Mouse (Mus musculus): ENCODE data around the gene Midn. TPM values are rescaled to one million over a fixed set of nuclear protein-coding genes. Genes with fewer than 3 reads are reported as not detected.

The Midn gene
- polyA plus RNA-seq, 1 experiment = 67.4 TPM

- Histone ChIP-seq H3K4me3 (ENCODE audit: low read depth, low read length) (no peak overlapping the region), H3K9ac (ENCODE audit: low read depth, poor library complexity, severe bottlenecking) (no peak overlapping the region), H3K27me3 (ENCODE audit: control insufficient read depth, insufficient read depth, low read length, poor library complexity, severe bottlenecking) (no peaks in the 10 kb centered on the region), H3K4me1 (ENCODE audit: control insufficient read depth, insufficient read depth, low read length) (peaks cover 2% of the 10 kb centered on the region), H3K36me3 (ENCODE audit: control insufficient read depth, insufficient read depth, low read length, poor library complexity, severe bottlenecking) (no peaks in the 10 kb centered on the region), H3K27ac (ENCODE audit: insufficient read depth, low read length) (no peak overlapping the region), H3K9me3 (replicated peaks; ENCODE audit: control insufficient read depth, insufficient read depth, low read length, poor library complexity, severe bottlenecking) (no peaks in the 10 kb centered on the region)
- TF ChIP-seq CTCF (IDR thresholded peaks at IDR 0.05; ENCODE audit: low read depth, low read length) = peak; percentile 88
- TF ChIP-seq POLR2A (IDR thresholded peaks at IDR 0.05; ENCODE audit: insufficient read depth, low read length) = no peak
- TF ChIP-seq EP300 (IDR thresholded peaks at IDR 0.05; ENCODE audit: insufficient read depth, low read depth, low read length) = no peak
Measured at GRCm38 (mm10) chr10:80199440-80200008, 51.5 kb downstream of the Midn start.

- Histone ChIP-seq H3K4me1 (ENCODE audit: control insufficient read depth, insufficient read depth, low read length) (peaks cover 2% of the 10 kb centered on the region), H3K27me3 (ENCODE audit: control insufficient read depth, insufficient read depth, low read length, poor library complexity, severe bottlenecking) (no peaks in the 10 kb centered on the region), H3K9me3 (replicated peaks; ENCODE audit: control insufficient read depth, insufficient read depth, low read length, poor library complexity, severe bottlenecking) (no peaks in the 10 kb centered on the region), H3K4me3 (ENCODE audit: low read depth, low read length) (peak overlapping the region; percentile 23; the same call in 1 of the 2 replicates), H3K36me3 (ENCODE audit: control insufficient read depth, insufficient read depth, low read length, poor library complexity, severe bottlenecking) (no peaks in the 10 kb centered on the region), H3K27ac (ENCODE audit: insufficient read depth, low read length) (no peak overlapping the region), H3K9ac (ENCODE audit: low read depth, poor library complexity, severe bottlenecking) (no peak overlapping the region)
- TF ChIP-seq EP300 (IDR thresholded peaks at IDR 0.05; ENCODE audit: insufficient read depth, low read depth, low read length) (no peak), POLR2A (IDR thresholded peaks at IDR 0.05; ENCODE audit: insufficient read depth, low read length) (no peak), CTCF (IDR thresholded peaks at IDR 0.05; ENCODE audit: low read depth, low read length) (no peak)
Measured at GRCm38 (mm10) chr10:80200485-80200884, 52.4 kb downstream of the Midn start.

GRCm38 (mm10) chr10:80204055-80204454 lies 56.0 kb downstream of the Midn start:
- H3K27ac ChIP-seq (ENCODE audit: insufficient read depth, low read length) = no peak overlapping the region
- no peak overlapping the region for H3K9ac ChIP-seq (ENCODE audit: low read depth, poor library complexity, severe bottlenecking)
- H3K4me1 ChIP-seq (ENCODE audit: control insufficient read depth, insufficient read depth, low read length) = peaks cover 2% of the 10 kb centered on the region
- no peaks in the 10 kb centered on the region for H3K36me3 ChIP-seq (ENCODE audit: control insufficient read depth, insufficient read depth, low read length, poor library complexity, severe bottlenecking)
- H3K27me3 ChIP-seq (ENCODE audit: control insufficient read depth, insufficient read depth, low read length, poor library complexity, severe bottlenecking) = no peaks in the 10 kb centered on the region
- TF ChIP-seq CTCF (IDR thresholded peaks at IDR 0.05; ENCODE audit: low read depth, low read length) (no peak), EP300 (IDR thresholded peaks at IDR 0.05; ENCODE audit: insufficient read depth, low read depth, low read length) (no peak), POLR2A (IDR thresholded peaks at IDR 0.05; ENCODE audit: insufficient read depth, low read length) (no peak)
- no peaks in the 10 kb centered on the region for H3K9me3 ChIP-seq (replicated peaks; ENCODE audit: control insufficient read depth, insufficient read depth, low read length, poor library complexity, severe bottlenecking)
- H3K4me3 ChIP-seq (ENCODE audit: low read depth, low read length) = no peak overlapping the region

GRCm38 (mm10) chr10:80207201-80207600 lies 59.1 kb downstream of the Midn start:
- no peaks in the 10 kb centered on the region for H3K36me3 ChIP-seq (ENCODE audit: control insufficient read depth, insufficient read depth, low read length, poor library complexity, severe bottlenecking)
- TF ChIP-seq CTCF (IDR thresholded peaks at IDR 0.05; ENCODE audit: low read depth, low read length) (no peak), POLR2A (IDR thresholded peaks at IDR 0.05; ENCODE audit: insufficient read depth, low read length) (no peak), EP300 (IDR thresholded peaks at IDR 0.05; ENCODE audit: insufficient read depth, low read depth, low read length) (no peak)
- peaks cover 2% of the 10 kb centered on the region for H3K4me1 ChIP-seq (ENCODE audit: control insufficient read depth, insufficient read depth, low read length)
- H3K4me3 ChIP-seq (ENCODE audit: low read depth, low read length) = no peak overlapping the region
- no peaks in the 10 kb centered on the region for H3K9me3 ChIP-seq (replicated peaks; ENCODE audit: control insufficient read depth, insufficient read depth, low read length, poor library complexity, severe bottlenecking)
- no peaks in the 10 kb centered on the region for H3K27me3 ChIP-seq (ENCODE audit: control insufficient read depth, insufficient read depth, low read length, poor library complexity, severe bottlenecking)
- no peak overlapping the region for H3K9ac ChIP-seq (ENCODE audit: low read depth, poor library complexity, severe bottlenecking)
- no peak overlapping the region for H3K27ac ChIP-seq (ENCODE audit: insufficient read depth, low read length)

- TF ChIP-seq POLR2A (IDR thresholded peaks at IDR 0.05; ENCODE audit: insufficient read depth, low read length) = no peak
- TF ChIP-seq CTCF (IDR thresholded peaks at IDR 0.05; ENCODE audit: low read depth, low read length) = no peak
- no peak for TF ChIP-seq EP300 (IDR thresholded peaks at IDR 0.05; ENCODE audit: insufficient read depth, low read depth, low read length)
- H3K27me3 ChIP-seq (ENCODE audit: control insufficient read depth, insufficient read depth, low read length, poor library complexity, severe bottlenecking) = no peaks in the 10 kb centered on the region
- no peak overlapping the region for H3K27ac ChIP-seq (ENCODE audit: insufficient read depth, low read length)
- H3K36me3 ChIP-seq (ENCODE audit: control insufficient read depth, insufficient read depth, low read length, poor library complexity, severe bottlenecking) = no peaks in the 10 kb centered on the region
- no peak overlapping the region for H3K9ac ChIP-seq (ENCODE audit: low read depth, poor library complexity, severe bottlenecking)
- H3K4me3 ChIP-seq (ENCODE audit: low read depth, low read length) = no peak overlapping the region
- H3K9me3 ChIP-seq (replicated peaks; ENCODE audit: control insufficient read depth, insufficient read depth, low read length, poor library complexity, severe bottlenecking) = no peaks in the 10 kb centered on the region
- peaks cover 2% of the 10 kb centered on the region for H3K4me1 ChIP-seq (ENCODE audit: control insufficient read depth, insufficient read depth, low read length)
Measured at GRCm38 (mm10) chr10:80207676-80208075, 59.6 kb downstream of the Midn start.

Other genes starting within 250 kb of the Midn start
- gene Med16, start 239.3 kb upstream of the Midn start, polyA plus RNA-seq (2011; ENCODE audit: insufficient read depth, insufficient read length, low read depth, missing spikeins) = 17.4 and 17.5 TPM in 2 replicates
- gene Gm26602, start 237.4 kb upstream of the Midn start, polyA plus RNA-seq (2011; ENCODE audit: insufficient read depth, insufficient read length, low read depth, missing spikeins) = not detected in 2 replicates
- 0.25 and 1.2 TPM in 2 replicates for gene Kiss1r, start 231.3 kb upstream of the Midn start, polyA plus RNA-seq (2011; ENCODE audit: insufficient read depth, insufficient read length, low read depth, missing spikeins)
- gene R3hdm4, start 227.1 kb upstream of the Midn start, polyA plus RNA-seq (2011; ENCODE audit: insufficient read depth, insufficient read length, low read depth, missing spikeins) = 49.4 and 56.5 TPM in 2 replicates
- gene Arid3a, start 221.2 kb upstream of the Midn start, polyA plus RNA-seq (2011; ENCODE audit: insufficient read depth, insufficient read length, low read depth, missing spikeins) = 31.1 and 36.5 TPM in 2 replicates
- gene Wdr18, start 188.1 kb upstream of the Midn start, polyA plus RNA-seq (2011; ENCODE audit: insufficient read depth, insufficient read length, low read depth, missing spikeins) = 47.6 and 55.3 TPM in 2 replicates
- gene Grin3b, start 177.6 kb upstream of the Midn start, polyA plus RNA-seq (2011; ENCODE audit: insufficient read depth, insufficient read length, low read depth, missing spikeins) = not detected in 2 replicates
- gene Tmem259, start 163.9 kb upstream of the Midn start, polyA plus RNA-seq (2011; ENCODE audit: insufficient read depth, insufficient read length, low read depth, missing spikeins) = 54.6 and 61.1 TPM in 2 replicates
- gene Cnn2, start 159.7 kb upstream of the Midn start, polyA plus RNA-seq (2011; ENCODE audit: insufficient read depth, insufficient read length, low read depth, missing spikeins) = 156 and 164 TPM in 2 replicates
- gene Abca7, start 151.8 kb upstream of the Midn start, polyA plus RNA-seq (2011; ENCODE audit: insufficient read depth, insufficient read length, low read depth, missing spikeins) = 10.6 and 11.0 TPM in 2 replicates
- gene Arhgap45, start 131.6 kb upstream of the Midn start, polyA plus RNA-seq (2011; ENCODE audit: insufficient read depth, insufficient read length, low read depth, missing spikeins) = 6.5 and 6.9 TPM in 2 replicates
- 176 and 180 TPM in 2 replicates for gene Polr2e, start 108.5 kb upstream of the Midn start, polyA plus RNA-seq (2011; ENCODE audit: insufficient read depth, insufficient read length, low read depth, missing spikeins)
- gene Gpx4, start 101.1 kb upstream of the Midn start, polyA plus RNA-seq (2011; ENCODE audit: insufficient read depth, insufficient read length, low read depth, missing spikeins) = 479 and 507 TPM in 2 replicates
- 36.1 and 37.3 TPM in 2 replicates for gene Sbno2, start 42.7 kb upstream of the Midn start, polyA plus RNA-seq (2011; ENCODE audit: insufficient read depth, insufficient read length, low read depth, missing spikeins)
- 70.3 and 91.6 TPM in 2 replicates for gene Stk11, start 32.5 kb upstream of the Midn start, polyA plus RNA-seq (2011; ENCODE audit: insufficient read depth, insufficient read length, low read depth, missing spikeins)
- gene Atp5d, start 9.6 kb upstream of the Midn start, polyA plus RNA-seq (2011; ENCODE audit: insufficient read depth, insufficient read length, low read depth, missing spikeins) = 242 and 255 TPM in 2 replicates
- gene Cbarp, start 7.4 kb upstream of the Midn start, polyA plus RNA-seq (2011; ENCODE audit: insufficient read depth, insufficient read length, low read depth, missing spikeins) = 29.8 and 33.4 TPM in 2 replicates
- gene Cirbp, start 17.7 kb downstream of the Midn start, polyA plus RNA-seq (2011; ENCODE audit: insufficient read depth, insufficient read length, low read depth, missing spikeins) = 51.9 and 58.2 TPM in 2 replicates
- 7.6 and 7.7 TPM in 2 replicates for gene 1600002K03Rik, start 24.7 kb downstream of the Midn start, polyA plus RNA-seq (2011; ENCODE audit: insufficient read depth, insufficient read length, low read depth, missing spikeins)
- 7.2 and 11.2 TPM in 2 replicates for gene Efna2, start 31.2 kb downstream of the Midn start, polyA plus RNA-seq (2011; ENCODE audit: insufficient read depth, insufficient read length, low read depth, missing spikeins)
- gene Mum1, start 78.2 kb downstream of the Midn start, polyA plus RNA-seq (2011; ENCODE audit: insufficient read depth, insufficient read length, low read depth, missing spikeins) = 35.7 and 36.5 TPM in 2 replicates
- gene Ndufs7, start 100.8 kb downstream of the Midn start, polyA plus RNA-seq (2011; ENCODE audit: insufficient read depth, insufficient read length, low read depth, missing spikeins) = 63.9 and 72.8 TPM in 2 replicates
- 0.68 and 0.82 TPM in 2 replicates for gene Gamt, start 112.7 kb downstream of the Midn start, polyA plus RNA-seq (2011; ENCODE audit: insufficient read depth, insufficient read length, low read depth, missing spikeins)
- 175 and 192 TPM in 2 replicates for gene Dazap1, start 113.2 kb downstream of the Midn start, polyA plus RNA-seq (2011; ENCODE audit: insufficient read depth, insufficient read length, low read depth, missing spikeins)
- gene Rps15, start 144.2 kb downstream of the Midn start, polyA plus RNA-seq (2011; ENCODE audit: insufficient read depth, insufficient read length, low read depth, missing spikeins) = 2,641 and 2,952 TPM in 2 replicates
- 3.2 and 3.8 TPM in 2 replicates for gene Apc2, start 147.7 kb downstream of the Midn start, polyA plus RNA-seq (2011; ENCODE audit: insufficient read depth, insufficient read length, low read depth, missing spikeins)
- gene 2310011J03Rik, start 172.3 kb downstream of the Midn start, polyA plus RNA-seq (2011; ENCODE audit: insufficient read depth, insufficient read length, low read depth, missing spikeins) = 11.6 and 13.2 TPM in 2 replicates
- 2.8 and 3.1 TPM in 2 replicates for gene Pcsk4, start 181.2 kb downstream of the Midn start, polyA plus RNA-seq (2011; ENCODE audit: insufficient read depth, insufficient read length, low read depth, missing spikeins)
- 17.3 and 17.6 TPM in 2 replicates for gene Reep6, start 181.7 kb downstream of the Midn start, polyA plus RNA-seq (2011; ENCODE audit: insufficient read depth, insufficient read length, low read depth, missing spikeins)
- gene Adamtsl5, start 200.1 kb downstream of the Midn start, polyA plus RNA-seq (2011; ENCODE audit: insufficient read depth, insufficient read length, low read depth, missing spikeins) = 3.8 and 5.4 TPM in 2 replicates
- 11.1 and 12.6 TPM in 2 replicates for gene Plk5, start 208.2 kb downstream of the Midn start, polyA plus RNA-seq (2011; ENCODE audit: insufficient read depth, insufficient read length, low read depth, missing spikeins)
- 25.0 and 28.0 TPM in 2 replicates for gene Mex3d, start 239.4 kb downstream of the Midn start, polyA plus RNA-seq (2011; ENCODE audit: insufficient read depth, insufficient read length, low read depth, missing spikeins)